Mouse (Mus musculus) cortical plate, adult 2 months (tissue): Measurements from ENCODE around the gene Nrap. TPM values are rescaled to one million over a fixed set of nuclear protein-coding genes. Genes with fewer than 3 reads are reported as not detected.

Experiments
- H3K27ac ChIP-seq: fragments of 200-500 bp; 2 replicates; pipeline ENCODE4 v1.5.1; 2012; ENCODE audit warnings: low read length, control low read depth, inconsistent platforms; ENCODE audit not compliant: insufficient read depth
- H3K4me1 ChIP-seq: fragments of 200-500 bp; 2 replicates; pipeline ENCODE4 v1.6.1; 2011; ENCODE audit warnings: low read length; ENCODE audit not compliant: control insufficient read depth, insufficient read depth
- H3K4me3 ChIP-seq: fragments of 200-500 bp; 2 replicates; pipeline ENCODE4 v1.5.1; 2011; ENCODE audit warnings: mild to moderate bottlenecking, low read length, control low read depth; ENCODE audit not compliant: insufficient read depth
- CTCF ChIP-seq: fragments of 200-500 bp; IDR thresholded peaks from 2 replicates; pipeline ENCODE4 v1.5.1; 2011; ENCODE audit warnings: mild to moderate bottlenecking, control low read depth, low read length; ENCODE audit not compliant: insufficient read depth; ENCODE audit errors: extremely low read depth
- POLR2A ChIP-seq: fragments of 200-500 bp; IDR thresholded peaks from 2 replicates; pipeline ENCODE4 v1.6.1; 2011; ENCODE audit warnings: mild to moderate bottlenecking, low read length, control low read depth; ENCODE audit not compliant: insufficient read depth; ENCODE audit errors: extremely low read depth
- polyA plus RNA-seq: library from polyadenylated mRNA; depleted of rRNA; stranded (reverse); fragments of >200 nt; gene quantifications from 2 replicates; pipeline ENCODE4 v1.2.3, GENCODE M21; 2012; rRNA removed

Nrap gene
- polyA plus RNA-seq, 1 experiment: 0.40 TPM

DNA sequence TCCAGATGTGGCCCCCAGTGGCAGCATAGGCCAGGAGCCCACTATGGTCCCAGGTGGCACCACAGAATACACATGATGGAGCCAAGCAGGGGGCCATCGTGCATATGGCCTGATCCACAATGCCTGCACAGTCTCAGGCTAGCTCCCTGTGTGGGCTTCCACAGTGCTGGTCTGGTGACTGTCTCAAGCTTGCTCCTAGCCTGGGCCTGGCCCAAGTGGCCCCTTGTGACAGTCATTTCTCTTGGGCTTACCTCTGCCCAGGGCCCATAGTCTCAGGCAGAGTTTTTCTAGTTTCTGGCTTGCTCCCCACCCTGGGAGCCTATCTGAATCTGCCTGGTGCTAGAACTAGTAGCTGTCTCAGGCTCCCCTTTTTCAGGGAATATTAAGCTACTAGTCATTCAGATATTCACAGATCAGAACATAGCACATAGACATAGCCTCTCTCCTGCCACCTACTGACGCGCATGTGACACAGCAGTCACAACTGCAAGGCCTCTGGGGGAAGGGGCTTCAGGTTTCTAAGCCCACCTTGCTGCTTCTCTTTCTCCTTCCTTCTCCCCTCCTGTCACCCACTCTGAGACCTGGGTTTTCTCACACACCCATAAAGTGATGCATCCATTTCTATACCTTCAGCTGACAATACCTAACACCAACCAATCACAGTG lies 112.6 kb downstream of the Nrap start:
- no peak overlapping the region for H3K27ac ChIP-seq
- H3K4me3 ChIP-seq: no peak overlapping the region
- TF ChIP-seq POLR2A (no peak), CTCF (peak; percentile 51)
- H3K4me1 ChIP-seq: no peaks in the 10 kb centered on the region

DNA sequence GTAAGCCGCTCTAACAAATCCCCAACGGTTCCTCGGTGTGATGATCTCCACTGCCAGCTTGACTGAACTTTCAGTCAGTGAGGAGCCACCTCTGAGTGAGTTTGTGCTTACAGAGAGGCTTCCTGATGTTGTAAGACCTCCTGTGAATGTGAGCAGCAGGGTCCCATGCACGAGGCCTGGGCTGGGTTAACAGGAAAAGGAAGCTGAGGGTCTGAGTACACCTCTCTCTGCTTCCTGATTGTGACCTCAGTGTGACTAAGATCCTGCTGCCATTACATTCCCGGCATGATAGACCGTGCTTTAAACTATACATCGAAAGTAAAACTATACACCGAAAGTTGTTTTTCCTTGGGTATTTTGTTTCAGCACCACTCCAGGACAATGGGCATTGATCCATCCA lies 117.8 kb downstream of the Nrap start:
- H3K4me3 ChIP-seq: no peak overlapping the region
- no peak for TF ChIP-seq POLR2A
- no peak for TF ChIP-seq CTCF
- no peaks in the 10 kb centered on the region for H3K4me1 ChIP-seq
- no peak overlapping the region for H3K27ac ChIP-seq

Other genes starting within 250 kb of the Nrap start
- gene Habp2, start 102.9 kb downstream of the Nrap start, polyA plus RNA-seq: not detected in 2 replicates
- 4.4 TPM in 2 replicates for gene Casp7, start 7.1 kb upstream of the Nrap start, polyA plus RNA-seq
- gene Plekhs1, start 71.6 kb upstream of the Nrap start, polyA plus RNA-seq: 0.38 and 0.61 TPM in 2 replicates
- gene Dclre1a, start 158.2 kb upstream of the Nrap start, polyA plus RNA-seq: 7.1 and 10.4 TPM in 2 replicates
- gene Nhlrc2, start 158.2 kb upstream of the Nrap start, polyA plus RNA-seq: 10.1 and 10.7 TPM in 2 replicates